ENCODE assay signal across 10 mouse cellular contexts in the genomic region with DNA sequence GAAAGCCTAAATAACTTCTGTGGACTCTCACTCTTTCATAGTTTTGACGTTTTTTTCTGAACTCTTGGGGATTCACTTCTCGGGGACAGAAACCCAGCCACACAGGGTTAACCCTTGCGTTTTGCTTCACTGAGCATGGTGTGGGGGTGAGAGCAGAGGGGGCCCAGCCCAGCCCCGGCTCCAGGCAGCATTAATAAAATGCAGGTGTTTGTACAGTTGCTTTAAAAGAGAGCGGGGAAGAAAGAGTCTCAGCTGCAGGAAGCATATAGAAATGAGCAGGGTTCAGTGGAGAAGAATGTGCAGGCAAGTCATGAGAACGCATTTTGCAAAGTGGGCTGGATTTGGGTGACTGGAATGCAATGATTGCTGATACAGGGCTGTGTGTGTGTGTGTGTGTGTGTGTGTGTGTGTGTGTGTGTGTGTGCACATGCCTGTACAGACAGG.
DNase-seq lines count a peak whose midpoint lies in the region; ATAC-seq lines count a peak whose summit lies in the region.
"Had no signal": no experiment of that assay in that cellular context is flagged by ENCODE, and none has a peak within 500 bp of the region (broad histone marks: within the 10 kb centered on the region; RNA-seq: fewer than 3 reads in every experiment).

No protein-coding gene starts in this region.

- H3K4me1 ChIP-seq in kidney, embryonic 16.5 days (ENCODE audit: insufficient read depth, low read length) = peaks cover 58% of the 10 kb centered on the region
- H3K4me1 ChIP-seq in forebrain, embryonic 15.5 days = peaks cover 30% of the 10 kb centered on the region
- H3K4me1 ChIP-seq in midbrain, embryonic 13.5 days (replicated peaks) = peaks cover 43% of the 10 kb centered on the region

- H3K4me3 ChIP-seq in kidney, embryonic 16.5 days (ENCODE audit: low read length) = peak overlapping the region; percentile 20
- H3K4me3 ChIP-seq in forebrain, embryonic 15.5 days = no peak overlapping the region
- no peak overlapping the region for H3K4me3 ChIP-seq in midbrain, embryonic 13.5 days (replicated peaks)

- H3K36me3 ChIP-seq in kidney, embryonic 16.5 days (ENCODE audit: insufficient read depth, low read length) = no peaks in the 10 kb centered on the region
- no peaks in the 10 kb centered on the region for H3K36me3 ChIP-seq in forebrain, embryonic 15.5 days
- H3K36me3 ChIP-seq in midbrain, embryonic 13.5 days = no peaks in the 10 kb centered on the region

- H3K27ac ChIP-seq in kidney, embryonic 16.5 days (ENCODE audit: low read length) = peak overlapping the region; percentile 92
- H3K27ac ChIP-seq in forebrain, embryonic 15.5 days (replicated peaks) = peak overlapping the region; percentile 58; the same call in 1 of the 2 replicates
- peak overlapping the region; percentile 79 for H3K27ac ChIP-seq in midbrain, embryonic 13.5 days

- no peaks in the 10 kb centered on the region for H3K9me3 ChIP-seq in kidney, embryonic 16.5 days (ENCODE audit: low read length)
- H3K9me3 ChIP-seq in forebrain, embryonic 15.5 days = no peaks in the 10 kb centered on the region
- no peaks in the 10 kb centered on the region for H3K9me3 ChIP-seq in midbrain, embryonic 13.5 days

- no peak for DNase-seq in kidney, postnatal 36 days
- DNase-seq in embryo, embryonic 10.5 days (ENCODE audit: low spot score) = peak; percentile 69
- no peak for DNase-seq in layer of hippocampus, adult 11-12 months (ENCODE audit: low spot score)
- DNase-seq in cerebellum, postnatal 36 days = no peak
- DNase-seq in layer of hippocampus, adult 9-10 months (ENCODE audit: low spot score) = no peak
- DNase-seq: adrenal gland, postnatal 36 days; heart, postnatal 36 days had no signal

- peak overlapping the region; percentile 48 for H3K4me2 ChIP-seq in kidney, embryonic 16.5 days (replicated peaks; ENCODE audit: low read depth, low read length)
- no peak overlapping the region for H3K4me2 ChIP-seq in forebrain, embryonic 15.5 days (replicated peaks)
- peak overlapping the region; percentile 41; the same call in 1 of the 2 replicates for H3K4me2 ChIP-seq in midbrain, embryonic 13.5 days (replicated peaks)

- ATAC-seq in kidney, embryonic 16.5 days (ENCODE audit: low FRiP score, low TSS enrichment) = peak; percentile 79
- no peak for ATAC-seq in forebrain, embryonic 15.5 days (replicated peaks)
- no peak for ATAC-seq in midbrain, embryonic 13.5 days

- H3K27me3 ChIP-seq in kidney, embryonic 16.5 days (ENCODE audit: insufficient read depth, low read length) = no peaks in the 10 kb centered on the region
- H3K27me3 ChIP-seq in forebrain, embryonic 15.5 days = no peaks in the 10 kb centered on the region
- no peaks in the 10 kb centered on the region for H3K27me3 ChIP-seq in midbrain, embryonic 13.5 days

- peak overlapping the region; percentile 36; the same call in 1 of the 2 replicates for H3K9ac ChIP-seq in kidney, embryonic 16.5 days (replicated peaks; ENCODE audit: low read length)
- H3K9ac ChIP-seq in forebrain, embryonic 15.5 days (replicated peaks) = no peak overlapping the region
- 0 out of 2 replicates have a peak overlapping the region, but pooled peaks have one; percentile 11 for H3K9ac ChIP-seq in midbrain, embryonic 13.5 days (replicated peaks)

- WGBS in kidney, embryonic 16.5 days = 10% methylated on average over 6 of the region's 6 CpGs
- WGBS in forebrain, embryonic 15.5 days = 8% methylated on average over 6 of the region's 6 CpGs
- WGBS in midbrain, embryonic 13.5 days = 3% methylated on average over 6 of the region's 6 CpGs
